Mouse (Mus musculus) kidney, adult 9 months (tissue): ENCODE results near the gene Kmt2c.

ENCODE experiments used
- DNase-seq: peaks from one replicate; pipeline ENCODE4 v3.0.0; 2022

The Kmt2c gene

GRCm38 (mm10) chr5:25353509-25353908, 145.1 kb downstream of the Kmt2c start:
- DNase-seq = no peak

DNA sequence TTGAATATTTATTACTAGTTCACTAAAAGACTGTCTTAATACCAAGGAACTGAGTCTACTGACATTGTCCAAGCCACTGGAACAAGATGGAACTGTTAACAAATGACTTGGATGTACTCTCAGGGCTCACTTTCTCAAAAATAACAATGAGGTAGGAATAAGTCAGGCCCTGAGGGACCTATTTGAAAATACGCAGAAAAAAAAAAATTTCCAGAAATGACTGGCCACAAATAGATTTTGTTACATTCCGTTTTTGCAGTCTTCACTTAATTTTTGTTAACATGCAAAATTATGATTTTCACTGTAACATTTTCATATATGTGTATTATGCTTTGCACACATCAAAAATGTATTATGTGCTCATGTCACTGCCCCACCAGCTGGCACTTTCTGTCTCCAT, 167.3 kb downstream of the Kmt2c start:
- no peak for DNase-seq

DNA sequence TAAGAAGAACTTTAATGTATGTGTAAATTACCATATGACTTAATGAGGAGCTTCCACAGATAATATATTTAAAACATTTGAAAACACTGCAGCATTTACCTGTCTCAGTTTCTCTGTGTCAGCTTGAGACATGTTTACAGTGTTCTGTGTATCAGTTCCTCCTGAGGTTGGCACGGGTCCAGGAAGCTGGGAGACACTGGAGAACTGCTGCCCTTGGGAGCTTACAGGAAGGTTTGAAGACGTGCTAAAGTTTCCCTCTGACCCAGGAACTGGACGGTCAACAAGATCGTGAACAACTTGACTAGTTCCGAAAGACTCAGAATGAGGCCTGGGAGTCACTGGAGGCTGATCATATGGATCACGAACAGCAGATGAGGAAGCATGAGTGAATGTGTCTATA, 184.7 kb downstream of the Kmt2c start:
- peak; percentile 8 for DNase-seq

- no peak for DNase-seq
Measured at GRCm38 (mm10) chr5:25310226-25310625, 188.4 kb downstream of the Kmt2c start.

DNA sequence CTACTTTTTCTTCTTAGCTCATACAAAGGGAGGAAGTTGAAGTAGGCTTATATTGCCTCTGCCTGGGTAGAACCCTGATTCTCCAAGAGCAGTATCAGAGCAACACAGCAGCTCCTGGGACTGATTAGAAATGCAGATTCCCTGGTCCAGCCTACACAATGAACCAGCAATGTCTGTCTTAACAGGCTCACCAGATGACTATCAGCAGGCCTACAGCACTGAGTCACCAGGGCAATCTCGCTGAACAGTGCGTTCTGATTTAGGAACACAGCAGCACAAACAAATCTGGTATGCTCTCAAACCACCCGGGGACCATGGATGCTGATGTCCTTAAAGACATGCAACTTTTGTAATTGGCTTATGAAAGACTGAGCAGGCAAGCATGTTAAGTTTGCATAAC, 201.8 kb downstream of the Kmt2c start:
- DNase-seq = no peak

DNA sequence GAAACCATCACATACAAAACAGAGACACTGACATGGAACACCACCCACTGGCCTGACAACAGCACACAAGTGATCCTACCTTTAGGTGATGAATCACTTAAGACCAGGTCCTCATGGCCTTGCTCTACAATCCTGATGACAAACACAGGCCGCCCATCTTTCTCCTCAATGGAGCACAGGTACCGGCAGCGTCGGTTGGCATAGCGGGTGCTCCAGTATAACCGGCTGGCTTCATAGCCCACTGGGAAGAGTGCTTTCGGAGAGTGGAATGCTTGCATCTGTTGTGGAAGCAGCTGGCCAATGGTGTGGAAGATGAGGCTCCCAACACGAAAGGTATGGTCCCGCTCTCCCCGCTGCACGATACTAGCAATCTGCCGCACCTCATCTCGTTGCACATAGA, 214.6 kb downstream of the Kmt2c start:
- DNase-seq = no peak

- no peak for DNase-seq
Measured at GRCm38 (mm10) chr5:25276365-25276764, 222.2 kb downstream of the Kmt2c start.

DNA sequence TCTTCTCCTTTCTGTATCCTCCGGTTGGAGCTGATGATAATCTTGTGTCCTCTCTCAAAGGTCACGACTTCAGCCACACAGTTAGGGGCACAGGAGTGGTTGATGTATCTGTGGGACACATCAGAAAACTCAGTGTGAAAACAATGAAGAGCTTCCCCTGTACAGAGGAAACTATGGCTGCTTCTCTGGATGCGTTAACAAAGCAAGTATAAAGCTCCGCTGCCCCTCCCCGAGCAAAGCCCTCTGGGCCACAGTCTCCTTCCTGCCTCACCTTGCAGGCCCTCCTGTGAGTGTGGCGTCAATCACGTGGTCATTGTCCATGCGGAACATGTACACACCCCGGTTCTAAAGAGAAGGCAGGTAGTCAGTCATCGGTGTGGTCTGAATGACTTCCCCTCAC, 223.0 kb downstream of the Kmt2c start:
- no peak for DNase-seq

DNA sequence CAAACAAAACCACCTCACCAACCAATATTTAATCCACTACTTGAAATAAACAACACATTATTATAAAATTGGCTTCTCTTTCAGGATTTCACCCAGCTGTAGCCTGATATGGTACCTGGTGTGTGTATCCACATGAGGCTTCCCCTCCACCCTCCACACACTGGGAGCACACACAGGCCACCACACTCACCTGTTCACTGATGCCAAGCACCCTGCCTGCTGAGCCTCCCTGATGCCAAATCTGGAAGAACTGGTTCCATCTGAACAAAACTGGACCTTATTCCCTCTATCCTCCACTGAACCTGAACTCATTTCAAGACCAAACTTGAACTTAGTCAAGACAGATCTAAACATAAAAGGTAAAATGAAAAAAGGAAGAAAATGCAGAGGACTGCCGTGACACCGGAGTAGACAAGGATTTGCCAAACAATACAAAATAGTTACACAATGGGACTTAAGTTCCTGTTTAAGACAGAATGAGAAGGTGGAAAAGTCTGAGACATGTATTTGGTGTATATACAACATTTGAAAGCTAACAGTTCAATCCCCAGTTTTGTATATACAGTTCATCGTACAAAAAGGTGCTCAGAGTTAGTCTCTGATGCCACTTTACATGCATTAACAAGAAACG, 230.2 kb downstream of the Kmt2c start:
- DNase-seq = no peak

DNA sequence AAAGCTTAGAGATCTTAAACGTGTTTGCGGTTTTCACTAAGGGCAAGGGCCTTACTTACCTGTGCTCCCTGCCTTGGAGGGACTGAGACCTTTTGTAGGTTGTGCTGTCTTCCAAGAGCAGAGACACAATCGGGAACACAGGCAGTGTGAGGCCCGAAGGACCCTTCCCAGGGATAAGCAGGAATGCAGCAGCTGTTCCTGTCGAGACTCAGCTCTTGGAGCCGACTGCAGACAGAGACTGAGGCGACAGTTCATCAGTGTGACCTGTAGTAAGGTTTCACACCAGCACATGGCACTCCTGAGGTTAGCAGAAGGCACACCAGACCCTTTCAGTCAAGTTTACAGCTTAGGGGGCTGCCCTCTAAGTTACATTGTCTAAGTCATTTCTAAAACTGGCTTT, 236.3 kb downstream of the Kmt2c start:
- no peak for DNase-seq

GRCm38 (mm10) chr5:25261452-25261851, 237.1 kb downstream of the Kmt2c start:
- peak; percentile 71 for DNase-seq

- DNase-seq = no peak
Measured at GRCm38 (mm10) chr5:25256686-25257085, 241.9 kb downstream of the Kmt2c start.

GRCm38 (mm10) chr5:25254491-25254890, 244.1 kb downstream of the Kmt2c start:
- DNase-seq = peak; percentile 22

DNA sequence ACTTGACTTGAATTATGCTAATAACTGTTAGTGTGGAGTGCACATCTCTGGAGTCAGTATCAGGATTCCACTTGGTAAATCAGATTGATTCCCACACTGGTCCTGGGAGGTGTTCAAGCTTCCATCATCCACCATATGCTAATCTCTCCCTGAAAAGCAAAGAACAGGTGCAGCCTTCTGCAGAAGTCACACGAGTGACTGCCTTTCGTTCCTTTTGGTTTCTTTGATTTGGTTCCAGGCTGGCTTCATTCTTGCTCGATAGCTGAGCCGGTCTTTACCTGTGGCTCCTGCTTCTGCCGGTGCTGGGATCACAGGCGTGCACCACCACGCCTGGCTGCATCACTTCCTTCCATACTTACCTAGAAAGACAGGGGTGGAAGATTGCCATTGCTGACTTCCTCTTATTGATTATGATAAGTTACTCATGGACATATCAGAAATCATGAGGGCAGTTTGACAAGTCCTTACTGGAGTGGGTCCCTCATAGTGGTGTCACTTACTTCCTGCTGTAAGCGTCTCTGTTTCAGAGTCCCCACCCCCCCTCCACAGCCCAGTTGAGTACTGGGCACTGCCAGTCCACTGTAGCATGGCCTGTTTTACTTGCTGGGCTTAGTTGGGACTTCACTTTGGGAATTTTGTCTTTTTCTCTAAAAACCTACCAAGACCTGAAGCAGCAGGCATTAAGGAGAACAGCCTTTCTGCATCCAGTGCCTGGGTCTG, 245.6 kb downstream of the Kmt2c start:
- no peak for DNase-seq

DNA sequence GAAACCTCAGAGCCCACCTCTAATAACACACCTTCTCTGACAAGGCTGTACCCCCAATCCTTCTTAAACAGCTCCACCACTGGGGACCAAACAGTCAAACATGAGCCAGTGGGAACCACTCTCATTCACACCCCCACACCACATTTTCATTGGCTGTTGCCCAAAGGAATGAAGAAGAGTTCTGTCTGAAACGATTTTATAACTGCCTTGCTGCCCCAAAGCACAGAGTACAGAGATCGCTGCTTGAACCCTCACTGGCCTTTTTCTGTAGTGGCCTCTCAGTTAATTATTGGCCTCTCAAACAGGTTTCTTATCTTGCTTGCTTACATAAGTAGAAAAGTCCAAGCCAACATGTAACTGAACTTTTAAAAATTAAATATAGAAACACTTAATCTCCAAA, 246.2 kb downstream of the Kmt2c start:
- DNase-seq = peak; percentile 94

GRCm38 (mm10) chr5:25247036-25247435, 251.5 kb downstream of the Kmt2c start:
- DNase-seq = peak; percentile 92

DNA sequence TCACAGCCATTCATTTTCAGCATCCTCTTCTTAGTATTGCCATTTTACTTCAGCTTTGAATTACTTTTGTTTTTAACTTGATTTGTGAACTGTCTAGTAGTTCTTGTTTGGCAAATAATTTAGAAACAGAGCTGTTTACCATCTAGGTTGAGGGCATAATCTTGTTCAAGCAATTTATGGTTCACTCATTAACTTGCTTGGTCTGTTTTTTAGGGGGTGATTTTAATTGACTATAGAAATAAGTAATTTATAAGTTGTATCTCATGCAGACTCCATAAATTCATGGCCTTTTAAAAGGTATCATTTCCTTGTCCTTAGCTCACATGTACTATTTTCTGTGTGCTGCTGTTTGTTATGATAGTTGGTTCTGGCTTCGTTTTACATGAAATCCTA, 252.1 kb downstream of the Kmt2c start:
- peak; percentile 78 for DNase-seq

GRCm38 (mm10) chr5:25245806-25246472, 252.6 kb downstream of the Kmt2c start:
- DNase-seq = peak; percentile 72

- DNase-seq = peak; percentile 76
Measured at GRCm38 (mm10) chr5:25243101-25243500, 255.5 kb downstream of the Kmt2c start.

- DNase-seq = peak; percentile 81
Measured at GRCm38 (mm10) chr5:25224377-25224776, 274.2 kb downstream of the Kmt2c start.

DNA sequence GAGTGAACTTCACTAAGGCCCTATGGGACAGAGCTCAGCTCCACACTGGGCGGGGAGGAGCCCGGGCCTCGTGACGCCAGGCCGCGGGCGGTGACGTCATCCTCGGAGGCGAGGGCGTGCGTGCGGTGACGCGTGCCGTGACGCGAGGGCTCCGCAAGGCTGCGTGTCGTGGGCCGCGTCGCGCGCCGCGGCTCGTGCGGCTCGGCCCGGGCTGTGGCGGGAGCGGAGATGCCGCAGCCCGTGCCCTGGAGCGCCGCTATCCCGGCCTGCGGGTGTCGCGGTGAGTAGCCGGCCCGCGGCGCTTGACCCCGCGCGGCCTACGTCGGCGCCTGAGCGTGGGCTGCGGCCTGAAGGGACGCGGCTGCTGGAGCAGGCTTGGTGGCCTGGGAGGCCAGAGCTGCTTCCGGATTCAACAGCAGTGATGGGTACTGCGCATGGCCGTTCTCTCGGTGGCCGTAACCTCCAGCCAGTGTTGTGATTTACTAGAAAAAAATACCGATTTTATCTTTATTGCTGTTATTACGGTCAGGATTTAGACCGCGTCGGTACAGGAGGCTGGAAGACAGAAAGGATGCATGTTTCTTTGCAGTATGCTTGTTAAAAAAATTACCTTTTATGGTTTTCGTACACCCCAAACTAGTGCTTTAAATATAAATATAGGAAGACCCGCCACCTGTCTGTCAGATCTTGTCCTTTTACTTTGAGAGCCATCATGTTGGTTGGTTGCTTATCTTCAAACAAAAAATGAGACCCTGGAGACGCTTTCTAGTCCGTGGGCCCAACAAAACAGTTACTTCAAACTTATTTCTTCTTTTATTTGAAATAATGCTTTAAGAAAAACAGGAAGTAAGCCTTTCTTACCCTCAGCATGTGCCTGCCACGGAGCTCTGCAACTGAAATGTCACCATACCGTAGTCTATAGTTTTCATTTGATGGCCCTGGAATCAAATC, 275.6 kb downstream of the Kmt2c start, which contains the start of gene E130116L18Rik:
TSS of gene E130116L18Rik (minus strand) at position 402 of the 951 bp plus-strand sequence.
- DNase-seq = peak; percentile 88
